Mouse (Mus musculus): ENCODE measurements at regions not wholly inside any gene's neighbourhood (a gene's known extent, or its start where the extent isn't known, plus 50 kb on each side); places are given as distances from the start of the nearest gene placed in this dataset.

DNA sequence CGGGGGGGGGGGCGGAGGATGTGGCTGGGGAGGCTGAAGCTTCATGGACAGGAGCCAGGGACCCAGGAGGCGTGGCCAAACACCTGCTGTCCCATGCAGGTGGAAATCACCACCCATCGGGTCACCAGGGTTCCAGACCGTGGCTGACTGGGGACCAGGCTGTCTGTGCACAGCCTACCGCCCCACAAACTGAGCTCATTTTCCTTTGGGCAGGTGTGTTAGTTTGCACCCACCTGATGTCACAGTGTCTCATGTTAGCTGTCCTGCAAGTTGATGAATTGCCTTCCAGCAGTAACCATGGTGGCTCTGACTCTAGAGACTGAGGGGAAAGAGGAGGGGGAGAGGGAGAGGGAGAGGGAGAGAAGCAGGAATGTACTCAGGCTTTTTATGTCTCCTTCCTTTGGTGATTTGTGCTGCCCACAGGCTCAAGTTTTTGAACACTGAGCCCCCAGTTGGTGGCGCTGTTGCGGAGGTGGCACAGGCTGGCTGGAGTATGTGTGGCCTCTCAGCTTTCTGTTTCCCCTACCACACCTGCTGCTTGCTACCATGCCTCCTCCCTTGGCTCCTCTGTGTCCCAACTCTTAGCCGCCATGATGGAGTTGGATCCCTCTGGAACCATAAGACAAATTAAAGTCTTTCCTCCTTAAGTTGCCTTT is 107.8 kb upstream of the Man2a1 start:
- DNase-seq (ENCODE audit: low read depth, low spot score): peak; percentile 64

DNA sequence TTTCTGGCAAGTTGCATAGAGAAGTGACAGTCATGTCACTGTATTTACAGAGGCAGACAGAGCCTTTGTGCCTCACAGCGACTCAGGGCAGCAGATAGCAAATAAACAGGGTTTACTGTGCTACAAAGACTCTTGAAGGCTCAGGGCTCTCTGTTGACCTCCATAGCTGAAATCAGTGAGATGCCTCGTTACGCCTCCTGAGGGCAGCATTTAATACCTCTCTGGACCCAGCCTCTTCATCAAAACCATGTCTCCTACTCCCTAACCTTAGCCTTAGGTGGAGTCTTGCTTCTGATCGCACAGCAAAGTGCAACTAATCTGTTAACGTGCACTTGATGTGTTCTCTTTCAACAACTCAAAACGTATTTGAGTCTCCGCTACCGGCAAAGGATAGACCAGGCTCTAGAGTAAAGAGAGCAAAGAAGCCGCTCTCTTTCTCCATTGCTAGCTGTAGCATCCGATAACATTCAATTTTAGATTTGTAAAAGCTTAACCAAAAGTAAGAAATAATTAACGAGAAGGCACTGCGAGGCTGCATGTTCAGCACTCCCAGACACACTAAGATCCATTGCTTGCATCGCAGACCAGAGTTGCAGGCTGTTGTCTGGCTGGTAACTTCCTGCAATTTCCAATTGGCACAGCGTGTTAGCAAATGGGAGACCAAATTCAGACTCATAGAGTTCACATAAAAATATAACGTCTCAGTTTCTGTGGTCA is 101.1 kb upstream of the Man2a1 start:
- DNase-seq (ENCODE audit: low read depth, low spot score): peak; percentile 66

DNA sequence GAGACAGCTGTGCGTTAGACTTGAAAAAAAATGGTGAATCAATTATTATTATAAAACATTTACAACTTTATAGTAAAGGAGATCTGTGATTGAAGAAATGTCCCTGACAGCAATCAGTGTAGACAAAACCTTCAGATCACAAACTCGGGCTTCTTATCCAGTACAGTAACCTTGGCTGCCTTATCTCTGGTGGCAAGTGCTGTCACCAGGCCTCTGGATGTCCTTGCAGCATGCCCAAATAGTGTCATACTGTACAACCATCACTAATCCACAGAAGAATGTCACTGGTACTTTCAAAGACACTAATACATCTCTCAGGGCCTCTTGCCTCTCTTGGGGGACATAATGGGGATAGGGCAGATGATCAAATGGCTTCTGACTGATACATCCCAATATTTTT is 98.2 kb upstream of the Man2a1 start:
- no peak for DNase-seq (ENCODE audit: low read depth, low spot score)

DNA sequence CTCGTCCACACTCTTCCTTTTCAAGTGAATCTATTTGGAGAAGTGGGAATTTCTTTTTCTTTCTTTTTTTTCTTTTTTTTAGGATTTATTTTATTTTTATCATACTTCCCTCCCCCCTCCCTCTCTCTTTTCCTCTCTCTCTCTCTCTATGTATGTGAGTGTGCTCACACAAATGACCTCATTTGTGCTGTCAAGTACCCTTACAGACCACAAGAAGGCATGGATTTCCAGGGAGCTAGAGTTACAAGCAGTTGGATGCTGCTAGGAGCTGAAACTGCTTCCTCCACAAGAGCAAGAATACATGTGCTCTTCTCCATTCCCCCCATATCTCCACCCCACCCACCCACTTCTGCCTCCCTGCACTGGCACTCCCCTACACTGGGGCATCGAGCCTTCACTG is 94.6 kb upstream of the Man2a1 start:
- no peak for DNase-seq (ENCODE audit: low read depth, low spot score)

DNA sequence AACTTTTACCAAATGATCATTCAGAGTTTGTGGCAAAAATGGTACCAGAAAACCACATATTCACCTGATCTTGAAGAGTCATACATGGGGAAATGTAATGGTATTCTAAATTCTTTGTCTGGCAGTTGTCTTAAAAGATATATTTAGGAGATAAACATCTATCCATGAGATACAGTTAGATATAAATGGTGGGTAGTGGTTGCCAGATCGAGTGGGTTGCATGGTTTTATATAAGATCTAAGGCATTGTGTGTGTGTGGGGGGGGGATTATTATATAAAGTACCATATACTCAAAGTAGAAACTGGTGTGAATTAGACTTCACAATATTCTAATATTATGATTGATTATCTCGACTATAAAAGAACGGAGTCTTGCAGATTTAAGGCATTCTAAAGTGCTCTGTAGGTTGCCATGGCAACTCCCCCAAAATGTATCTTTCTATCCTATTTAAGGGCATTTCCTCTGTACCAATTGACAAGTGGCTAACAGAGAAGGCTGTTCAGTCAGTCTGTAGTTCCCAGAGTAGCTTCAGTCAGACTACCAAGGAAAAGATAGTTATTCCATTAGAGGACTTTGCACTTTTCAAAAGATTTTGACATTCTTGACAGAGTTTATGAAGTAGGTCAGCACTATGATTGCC is 89.3 kb upstream of the Man2a1 start:
- DNase-seq (ENCODE audit: low read depth, low spot score): no peak

DNA sequence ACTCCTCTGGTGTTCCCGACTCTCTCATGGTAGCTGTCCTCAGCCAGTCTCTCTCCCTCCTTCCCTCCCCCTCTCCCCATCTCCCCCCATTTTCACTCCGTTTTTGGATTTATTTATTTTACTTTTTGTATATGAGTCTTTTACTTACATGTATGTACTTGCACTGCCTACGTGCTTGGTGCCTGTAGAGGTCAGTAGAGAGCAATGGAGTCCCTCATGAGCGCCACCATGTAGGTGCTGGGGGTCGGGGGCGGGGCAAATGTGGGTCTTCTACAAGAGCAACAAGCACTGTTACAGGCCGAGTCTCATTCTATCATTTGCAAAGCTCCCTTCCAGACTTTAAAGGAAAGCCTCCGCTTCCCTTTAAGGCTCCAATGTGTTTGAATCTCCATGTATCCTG is 78.3 kb upstream of the Man2a1 start:
- peak; percentile 76 for DNase-seq (ENCODE audit: low read depth, low spot score)

DNA sequence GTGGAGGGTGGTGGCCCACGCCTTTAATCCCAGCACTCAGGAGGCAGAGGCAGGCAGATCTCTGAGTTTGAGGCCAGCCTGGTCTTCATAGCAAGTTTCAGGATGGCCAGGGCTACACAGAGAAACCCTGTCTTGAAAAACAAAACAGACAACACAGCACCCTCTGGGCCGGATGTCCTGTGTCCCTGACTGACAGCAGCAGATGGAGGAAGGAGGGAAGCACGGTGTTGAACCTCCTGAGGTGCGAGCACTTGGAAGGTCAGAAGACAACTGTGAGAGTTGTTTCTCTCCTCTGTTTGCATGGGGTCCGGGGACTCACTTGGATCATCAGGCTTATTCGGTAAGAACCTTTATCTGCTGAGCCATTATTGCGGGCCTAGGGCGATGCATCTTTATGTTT is 76.6 kb upstream of the Man2a1 start:
- no peak for DNase-seq (ENCODE audit: low read depth, low spot score)

DNA sequence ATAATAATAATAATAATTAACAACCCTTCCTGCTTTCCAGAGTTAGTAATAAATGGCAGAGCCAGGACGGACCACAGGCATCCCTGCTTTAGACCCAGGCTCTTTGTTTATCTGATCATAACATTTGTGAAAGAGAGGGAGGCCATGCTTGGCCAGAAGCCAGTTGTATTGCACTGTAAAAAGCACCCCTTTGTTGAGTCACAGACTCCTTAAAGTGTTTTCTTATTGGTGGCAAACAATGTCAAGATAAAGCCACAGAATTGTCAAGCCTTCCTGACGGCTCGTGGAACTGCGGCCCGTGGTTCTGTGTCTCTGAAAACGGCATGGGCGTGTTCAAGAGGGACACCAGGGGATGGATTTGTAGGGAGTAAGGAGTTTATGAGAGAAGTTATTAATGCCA is 72.7 kb upstream of the Man2a1 start:
- DNase-seq (ENCODE audit: low read depth, low spot score): no peak

DNA sequence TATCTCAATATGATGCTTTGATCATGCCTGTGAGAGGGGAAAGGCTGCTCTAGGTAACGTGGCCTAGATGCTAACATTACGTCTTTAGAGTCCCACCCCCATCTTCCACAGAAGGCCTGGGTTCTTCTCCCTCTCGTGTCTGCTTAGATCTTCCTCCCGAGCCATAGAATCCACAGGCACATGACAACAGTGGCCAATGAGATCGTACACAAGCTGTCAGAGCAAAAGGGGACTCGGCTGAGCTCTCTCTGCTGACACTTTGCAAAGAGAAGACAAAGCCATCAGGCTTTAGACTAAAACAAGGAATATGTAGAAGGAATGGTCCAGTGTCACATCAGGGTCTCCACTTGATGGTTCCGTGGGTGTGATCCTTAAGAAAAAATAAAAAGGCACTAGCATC is 72.1 kb upstream of the Man2a1 start:
- DNase-seq (ENCODE audit: low read depth, low spot score): no peak

DNA sequence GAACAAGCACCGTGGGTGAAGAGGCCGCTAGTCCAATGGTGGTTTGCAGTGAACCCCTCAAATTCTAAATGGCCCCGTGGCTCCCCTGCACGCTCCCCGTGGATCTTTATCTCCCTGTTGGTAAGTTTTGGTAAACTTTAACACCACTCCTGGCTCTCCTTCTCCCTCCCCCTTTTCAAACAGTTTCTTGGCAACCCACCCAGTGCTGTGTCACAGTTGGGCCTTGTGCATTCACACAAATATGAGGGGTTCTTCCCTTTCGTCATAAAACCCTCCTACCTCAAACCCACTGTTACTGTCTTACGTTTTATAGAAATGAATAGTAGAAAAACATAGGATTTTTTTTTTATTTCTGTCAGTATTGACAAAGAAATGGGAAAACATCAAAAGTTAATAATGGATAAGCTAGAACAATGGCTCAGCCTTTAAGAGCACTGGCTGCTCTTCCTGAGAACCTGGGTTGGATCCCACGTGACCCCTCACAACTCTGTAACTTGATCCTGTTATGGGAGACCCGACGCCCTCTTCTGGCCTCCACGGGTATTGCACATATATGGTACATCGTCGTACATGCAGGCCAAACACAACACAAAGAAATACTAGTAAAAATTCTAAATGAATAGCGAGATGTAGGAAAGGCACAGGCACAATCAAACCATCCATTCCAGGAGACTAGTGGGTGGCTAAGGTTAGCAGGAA is 71.1 kb upstream of the Man2a1 start:
- peak; percentile 77 for DNase-seq (ENCODE audit: low read depth, low spot score)

DNA sequence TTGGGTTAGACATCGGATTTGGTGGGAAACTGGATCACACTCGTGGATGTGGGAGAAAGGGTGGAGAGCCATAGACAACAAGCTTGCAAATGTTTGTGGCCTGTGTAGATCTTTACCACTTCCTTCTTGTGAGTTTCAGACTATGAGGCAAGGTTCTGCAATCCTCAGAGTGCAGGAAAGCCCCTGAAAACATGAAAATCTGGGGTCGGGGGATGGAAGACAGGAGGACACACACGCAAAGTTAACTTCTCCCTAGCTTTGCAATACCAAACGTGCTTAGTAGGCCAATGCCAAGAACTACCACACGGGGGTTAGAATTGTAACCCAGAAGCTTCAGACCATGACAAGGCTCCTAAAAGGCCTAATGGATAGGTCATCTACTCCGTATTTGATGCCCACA is 69.4 kb upstream of the Man2a1 start:
- no peak for DNase-seq (ENCODE audit: low read depth, low spot score)

DNA sequence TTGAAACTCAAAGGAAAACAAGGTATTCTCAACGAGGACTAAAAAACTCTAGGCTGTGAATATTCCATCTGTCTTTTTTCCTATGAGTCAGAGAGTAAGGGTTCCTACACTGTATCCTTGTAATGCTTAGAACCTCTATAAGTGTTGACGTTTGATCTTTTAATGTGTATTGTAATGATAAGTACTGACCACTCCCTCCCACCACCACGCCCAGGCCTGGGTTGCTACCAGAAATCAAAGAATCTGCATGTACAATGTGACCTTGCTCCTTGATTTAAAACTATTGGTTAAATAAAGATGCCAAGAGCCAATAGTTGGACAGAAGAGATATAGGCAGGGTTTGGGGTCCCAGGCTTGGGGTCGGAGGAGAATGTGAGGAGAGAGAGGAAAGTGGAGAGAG is 66.2 kb upstream of the Man2a1 start:
- DNase-seq (ENCODE audit: low read depth, low spot score): peak; percentile 70

DNA sequence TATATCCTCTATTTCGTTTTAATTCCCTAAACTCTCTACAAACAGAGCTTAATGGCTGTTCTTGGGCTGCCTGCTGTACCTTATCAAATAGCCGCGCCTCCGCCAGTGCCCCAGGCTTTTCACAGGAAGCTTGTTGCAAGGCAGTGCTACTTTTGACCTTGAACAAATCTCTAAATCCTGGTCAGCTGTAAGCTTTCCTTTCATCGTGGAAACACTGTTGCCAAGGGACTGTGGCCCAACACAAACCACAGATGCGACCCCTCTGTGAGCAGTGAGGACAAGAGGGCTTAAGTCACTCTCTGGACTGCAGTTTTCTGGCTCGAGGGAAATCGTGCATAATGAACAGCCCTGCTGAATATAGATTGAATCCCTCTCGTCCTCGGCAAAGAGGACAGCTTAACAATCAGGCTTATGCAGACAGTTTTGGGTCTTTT is 62.0 kb upstream of the Man2a1 start:
- peak; percentile 33 for DNase-seq (ENCODE audit: low read depth, low spot score)

DNA sequence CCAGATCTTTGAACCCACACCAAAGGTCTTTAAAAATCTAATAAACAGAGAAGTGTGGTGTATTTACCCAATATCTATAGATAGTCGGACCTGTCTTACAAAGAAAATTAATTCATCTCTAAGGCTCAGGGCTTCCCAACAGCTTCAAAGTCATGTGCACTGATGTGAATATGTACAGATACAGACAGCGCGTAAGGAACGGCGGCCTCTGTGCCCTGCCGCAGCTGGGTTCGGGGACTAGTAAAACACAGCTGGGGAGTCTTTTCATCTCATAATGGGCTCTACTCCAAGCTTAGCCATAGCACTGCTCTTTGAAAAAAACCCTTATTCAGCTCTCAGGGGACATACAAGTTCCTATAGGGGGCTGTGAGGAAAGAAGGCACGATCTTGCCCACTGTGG is 60.1 kb upstream of the Man2a1 start:
- DNase-seq (ENCODE audit: low read depth, low spot score): no peak

DNA sequence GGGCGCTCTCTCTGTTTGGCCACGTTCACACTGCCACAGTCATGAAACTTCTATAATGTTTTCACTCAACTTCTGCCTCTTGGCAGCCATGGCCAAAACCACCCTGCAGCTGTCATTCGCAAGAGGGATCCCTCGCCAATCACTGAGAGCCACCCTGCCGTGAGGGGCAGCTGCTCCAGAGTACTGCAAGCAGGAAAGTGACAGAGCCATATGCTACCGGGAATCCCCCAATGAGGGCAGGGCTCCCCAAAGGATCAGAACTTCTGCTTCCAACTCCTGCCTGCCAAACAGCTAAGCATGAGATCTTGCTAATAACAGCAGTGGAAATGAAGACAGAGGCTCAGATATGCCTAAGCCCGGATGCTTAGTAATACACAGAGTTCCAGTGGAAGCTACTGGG is 52.0 kb upstream of the Man2a1 start:
- DNase-seq (ENCODE audit: low read depth, low spot score): no peak

DNA sequence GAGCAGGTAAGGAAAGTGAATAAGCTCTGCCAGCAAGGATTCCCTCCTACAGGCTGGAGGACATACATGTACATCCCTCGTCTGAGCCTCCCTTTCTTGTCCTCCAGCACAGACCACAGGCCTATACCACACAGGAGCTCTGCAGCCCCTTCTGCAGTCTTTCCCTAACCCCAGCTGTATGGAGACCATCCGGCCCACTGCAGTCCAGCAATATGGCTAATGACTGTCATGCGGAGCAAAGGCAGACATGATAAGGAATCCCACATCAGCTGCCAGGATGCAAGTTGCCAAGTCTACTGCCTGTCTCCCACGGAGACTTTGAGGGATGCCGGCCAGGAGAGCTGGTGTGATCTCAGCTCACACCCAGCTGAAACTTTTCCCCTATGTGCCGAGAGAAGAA is 50.5 kb upstream of the Man2a1 start:
- DNase-seq (ENCODE audit: low read depth, low spot score): no peak

All from ES-CJ7 (cell line).